Mouse (Mus musculus): ENCODE results near the gene Gatad2b. TPM values are rescaled to one million over a fixed set of nuclear protein-coding genes. Genes with fewer than 3 reads are reported as not detected.

Gatad2b gene
- polyA plus RNA-seq, 1 experiment from 2014 or later = 8.2 TPM

- H3K27me3 ChIP-seq (ENCODE audit: control insufficient read depth, insufficient read depth, low read length) = no peaks in the 10 kb centered on the region
- no peak overlapping the region for H3K9ac ChIP-seq (ENCODE audit: low read length)
- H3K4me2 ChIP-seq (ENCODE audit: low read depth, low read length) = no peak overlapping the region
- ATAC-seq (ENCODE audit: insufficient read depth, low FRiP score) = no peak
- peaks cover 11% of the 10 kb centered on the region for H3K4me1 ChIP-seq (ENCODE audit: control insufficient read depth, insufficient read depth, low read length)
- no peak overlapping the region for H3K4me3 ChIP-seq (replicated peaks; ENCODE audit: low read length)
- no peaks in the 10 kb centered on the region for H3K9me3 ChIP-seq (replicated peaks; ENCODE audit: control insufficient read depth, low read length)
- H3K36me3 ChIP-seq (ENCODE audit: control insufficient read depth, insufficient read depth, low read length) = no peaks in the 10 kb centered on the region
- no peak overlapping the region for H3K27ac ChIP-seq (ENCODE audit: low read length)
- 69% methylated on average over 1 of the region's 1 CpGs for WGBS
These were observed 2.4 kb upstream of the Gatad2b start for GRCm38 (mm10) chr3:90290602-90291001.

- Histone ChIP-seq H3K36me3 (ENCODE audit: control insufficient read depth, insufficient read depth, low read length) (no peaks in the 10 kb centered on the region), H3K9me3 (replicated peaks; ENCODE audit: control insufficient read depth, low read length) (no peaks in the 10 kb centered on the region), H3K4me2 (ENCODE audit: low read depth, low read length) (peak overlapping the region; percentile 76), H3K9ac (ENCODE audit: low read length) (peak overlapping the region; percentile 90), H3K27ac (ENCODE audit: low read length) (peak overlapping the region; percentile 98), H3K4me3 (replicated peaks; ENCODE audit: low read length) (peak overlapping the region; percentile 89), H3K27me3 (ENCODE audit: control insufficient read depth, insufficient read depth, low read length) (no peaks in the 10 kb centered on the region), H3K4me1 (ENCODE audit: control insufficient read depth, insufficient read depth, low read length) (peaks cover 11% of the 10 kb centered on the region)
- ATAC-seq (ENCODE audit: insufficient read depth, low FRiP score) = no peak
- 24% methylated on average over 2 of the region's 2 CpGs for WGBS
These were observed 1.0 kb upstream of the Gatad2b start for GRCm38 (mm10) chr3:90291982-90292344.

GRCm38 (mm10) chr3:90293352-90294063 lies 530 bp downstream of the Gatad2b start:
- Histone ChIP-seq H3K27ac (ENCODE audit: low read length) (peak overlapping the region; percentile 96), H3K4me2 (ENCODE audit: low read depth, low read length) (peak overlapping the region; percentile 63), H3K9me3 (replicated peaks; ENCODE audit: control insufficient read depth, low read length) (no peaks in the 10 kb centered on the region), H3K4me1 (ENCODE audit: control insufficient read depth, insufficient read depth, low read length) (peaks cover 11% of the 10 kb centered on the region), H3K4me3 (replicated peaks; ENCODE audit: low read length) (peak overlapping the region; percentile 89), H3K9ac (ENCODE audit: low read length) (peak overlapping the region; percentile 98), H3K27me3 (ENCODE audit: control insufficient read depth, insufficient read depth, low read length) (no peaks in the 10 kb centered on the region), H3K36me3 (ENCODE audit: control insufficient read depth, insufficient read depth, low read length) (no peaks in the 10 kb centered on the region)
- ATAC-seq (ENCODE audit: insufficient read depth, low FRiP score) = peak; percentile 11
- under 1% methylated on average over 26 of the region's 68 CpGs for WGBS

- Histone ChIP-seq H3K9ac (ENCODE audit: low read length) (peak overlapping the region; percentile 98), H3K27me3 (ENCODE audit: control insufficient read depth, insufficient read depth, low read length) (no peaks in the 10 kb centered on the region), H3K4me3 (replicated peaks; ENCODE audit: low read length) (peak overlapping the region; percentile 89), H3K27ac (ENCODE audit: low read length) (peak overlapping the region; percentile 96), H3K36me3 (ENCODE audit: control insufficient read depth, insufficient read depth, low read length) (no peaks in the 10 kb centered on the region), H3K4me2 (ENCODE audit: low read depth, low read length) (peak overlapping the region; percentile 63), H3K4me1 (ENCODE audit: control insufficient read depth, insufficient read depth, low read length) (peaks cover 11% of the 10 kb centered on the region), H3K9me3 (replicated peaks; ENCODE audit: control insufficient read depth, low read length) (no peaks in the 10 kb centered on the region)
- 1% methylated on average over 11 of the region's 11 CpGs for WGBS
- no peak for ATAC-seq (ENCODE audit: insufficient read depth, low FRiP score)
These were observed 1.1 kb downstream of the Gatad2b start for GRCm38 (mm10) chr3:90294064-90294440.

- Histone ChIP-seq H3K36me3 (ENCODE audit: control insufficient read depth, insufficient read depth, low read length) (no peaks in the 10 kb centered on the region), H3K27me3 (ENCODE audit: control insufficient read depth, insufficient read depth, low read length) (no peaks in the 10 kb centered on the region), H3K9ac (ENCODE audit: low read length) (peak overlapping the region; percentile 98; the same call in 1 of the 2 replicates), H3K4me1 (ENCODE audit: control insufficient read depth, insufficient read depth, low read length) (peaks cover 11% of the 10 kb centered on the region), H3K27ac (ENCODE audit: low read length) (no peak overlapping the region), H3K4me2 (ENCODE audit: low read depth, low read length) (peak overlapping the region; percentile 63), H3K9me3 (replicated peaks; ENCODE audit: control insufficient read depth, low read length) (no peaks in the 10 kb centered on the region), H3K4me3 (replicated peaks; ENCODE audit: low read length) (peak overlapping the region; percentile 89)
- ATAC-seq (ENCODE audit: insufficient read depth, low FRiP score) = no peak
- 64% methylated on average over 2 of the region's 2 CpGs for WGBS
These were observed 1.7 kb downstream of the Gatad2b start for GRCm38 (mm10) chr3:90294651-90295050.

GRCm38 (mm10) chr3:90305801-90306200 lies 12.8 kb downstream of the Gatad2b start:
- WGBS = 67% methylated on average over 3 of the region's 3 CpGs
- Histone ChIP-seq H3K9ac (ENCODE audit: low read length) (no peak overlapping the region), H3K4me1 (ENCODE audit: control insufficient read depth, insufficient read depth, low read length) (no peaks in the 10 kb centered on the region), H3K36me3 (ENCODE audit: control insufficient read depth, insufficient read depth, low read length) (no peaks in the 10 kb centered on the region), H3K9me3 (replicated peaks; ENCODE audit: control insufficient read depth, low read length) (no peaks in the 10 kb centered on the region), H3K27ac (ENCODE audit: low read length) (no peak overlapping the region), H3K4me3 (replicated peaks; ENCODE audit: low read length) (no peak overlapping the region), H3K4me2 (ENCODE audit: low read depth, low read length) (no peak overlapping the region), H3K27me3 (ENCODE audit: control insufficient read depth, insufficient read depth, low read length) (no peaks in the 10 kb centered on the region)
- no peak for ATAC-seq (ENCODE audit: insufficient read depth, low FRiP score)

- Histone ChIP-seq H3K4me2 (ENCODE audit: low read depth, low read length) (no peak overlapping the region), H3K27ac (ENCODE audit: low read length) (no peak overlapping the region), H3K9ac (ENCODE audit: low read length) (no peak overlapping the region)
These were observed 16.6 kb downstream of the Gatad2b start for GRCm38 (mm10) chr3:90309589-90309988.

GRCm38 (mm10) chr3:90313367-90313766 lies 20.4 kb downstream of the Gatad2b start:
- no peak for ATAC-seq (ENCODE audit: insufficient read depth, low FRiP score)
- H3K36me3 ChIP-seq (ENCODE audit: control insufficient read depth, insufficient read depth, low read length) = no peaks in the 10 kb centered on the region
- no peaks in the 10 kb centered on the region for H3K9me3 ChIP-seq (replicated peaks; ENCODE audit: control insufficient read depth, low read length)
- no peak overlapping the region for H3K4me3 ChIP-seq (replicated peaks; ENCODE audit: low read length)
- no peak overlapping the region for H3K9ac ChIP-seq (ENCODE audit: low read length)
- no peak overlapping the region for H3K4me2 ChIP-seq (ENCODE audit: low read depth, low read length)
- no peak overlapping the region for H3K27ac ChIP-seq (ENCODE audit: low read length)
- 0 out of 2 replicates have a peak, but pooled peaks cover 2% of the 10 kb centered on the region for H3K4me1 ChIP-seq (ENCODE audit: control insufficient read depth, insufficient read depth, low read length)
- H3K27me3 ChIP-seq (ENCODE audit: control insufficient read depth, insufficient read depth, low read length) = no peaks in the 10 kb centered on the region

More at GRCm38 (mm10) chr3:90309589-90309988, 16.6 kb downstream of the Gatad2b start:
- Histone ChIP-seq H3K27me3 (ENCODE audit: control insufficient read depth, insufficient read depth, low read length) (no peaks in the 10 kb centered on the region), H3K4me1 (ENCODE audit: control insufficient read depth, insufficient read depth, low read length) (no peaks in the 10 kb centered on the region), H3K36me3 (ENCODE audit: control insufficient read depth, insufficient read depth, low read length) (no peaks in the 10 kb centered on the region), H3K9me3 (replicated peaks; ENCODE audit: control insufficient read depth, low read length) (no peaks in the 10 kb centered on the region), H3K4me3 (replicated peaks; ENCODE audit: low read length) (no peak overlapping the region)
- no peak for ATAC-seq (ENCODE audit: insufficient read depth, low FRiP score)

- Histone ChIP-seq H3K27ac (ENCODE audit: low read length) (no peak overlapping the region), H3K9ac (ENCODE audit: low read length) (no peak overlapping the region), H3K36me3 (ENCODE audit: control insufficient read depth, insufficient read depth, low read length) (no peaks in the 10 kb centered on the region), H3K4me2 (ENCODE audit: low read depth, low read length) (no peak overlapping the region), H3K4me3 (replicated peaks; ENCODE audit: low read length) (no peak overlapping the region), H3K27me3 (ENCODE audit: control insufficient read depth, insufficient read depth, low read length) (no peaks in the 10 kb centered on the region), H3K9me3 (replicated peaks; ENCODE audit: control insufficient read depth, low read length) (no peaks in the 10 kb centered on the region), H3K4me1 (ENCODE audit: control insufficient read depth, insufficient read depth, low read length) (0 out of 2 replicates have a peak, but pooled peaks cover 2% of the 10 kb centered on the region)
- no peak for ATAC-seq (ENCODE audit: insufficient read depth, low FRiP score)
These were observed 21.3 kb downstream of the Gatad2b start for GRCm38 (mm10) chr3:90314241-90314640.
